Mouse (Mus musculus) liver, embryonic 14.5 days (tissue): ENCODE measurements at regions not wholly inside any gene's neighbourhood (a gene's known extent, or its start where the extent isn't known, plus 50 kb on each side); places are given as distances from the start of the nearest gene placed in this dataset.

Source experiments
- ATAC-seq: fragments of 200-750 bp; cut with Nextera tagmentation; 2 replicates; pipeline ENCODE4 v1.8.0; 2017; ENCODE audit warnings: moderate number of reproducible peaks, mild to moderate bottlenecking, moderate library complexity; ENCODE audit not compliant: insufficient read depth
- DNase-seq, 3 experiments: peaks; one replicate each; pipeline ENCODE4 v3.0.0-alpha.2; 2012 to 2013; ENCODE audit warnings: low read depth in 3 of 3, low spot score in 3 of 3
- H3K27ac ChIP-seq: fragments of 300-500 bp; sonication (generic); 2 replicates; pipeline ENCODE4 v1.5.1; 2014; ENCODE audit warnings: moderate library complexity, mild to moderate bottlenecking, control low read depth, inconsistent platforms
- H3K27me3 ChIP-seq: fragments of 300-500 bp; sonication (generic); 2 replicates; pipeline ENCODE4 v1.6.1; 2014; ENCODE audit warnings: mild to moderate bottlenecking, low read length, moderate library complexity; ENCODE audit not compliant: control insufficient read depth, insufficient read depth
- H3K36me3 ChIP-seq: fragments of 300-500 bp; sonication (generic); replicated peaks from 2 replicates; pipeline ENCODE4 v1.6.1; 2014; ENCODE audit warnings: low read depth; ENCODE audit not compliant: control insufficient read depth, insufficient read depth
- H3K4me1 ChIP-seq, 2 experiments: fragments of 200-500 bp in 1 of 2; fragments of 300-500 bp in 1 of 2; sonication (generic) in 1 of 2; replicated peaks; 2 replicates each; pipeline ENCODE4 v1.6.1; 2012 to 2014; ENCODE audit warnings: antibody characterized with exemption in 1 of 2, inconsistent platforms in 1 of 2, low read length in 1 of 2; ENCODE audit not compliant: control insufficient read depth in 2 of 2, insufficient read depth in 2 of 2
- H3K4me2 ChIP-seq: fragments of 300-500 bp; sonication (generic); 2 replicates; pipeline ENCODE4 v1.6.1; 2014; ENCODE audit warnings: low read depth, mild to moderate bottlenecking, control low read depth, moderate library complexity
- H3K4me3 ChIP-seq, 2 experiments: fragments of 200-500 bp in 1 of 2; fragments of 300-500 bp in 1 of 2; sonication (generic) in 1 of 2; 2 replicates each; pipeline ENCODE4 v1.5.1; 2012 to 2014; ENCODE audit warnings: low read depth in 2 of 2, low read length in 2 of 2, mild to moderate bottlenecking in 2 of 2, control low read depth in 1 of 2, inconsistent platforms in 1 of 2, moderate library complexity in 1 of 2; ENCODE audit not compliant: insufficient read depth in 1 of 2
- H3K9ac ChIP-seq: fragments of 300-500 bp; sonication (generic); replicated peaks from 2 replicates; pipeline ENCODE4 v1.6.1; 2014; ENCODE audit warnings: mild to moderate bottlenecking, control low read depth, moderate library complexity
- H3K9me3 ChIP-seq: fragments of 300-500 bp; sonication (generic); 2 replicates; pipeline ENCODE4 v1.6.1; 2016; ENCODE audit warnings: low read length, mixed read lengths; ENCODE audit not compliant: control insufficient read depth
- CTCF ChIP-seq: IDR thresholded peaks from 2 replicates; pipeline ENCODE4 v1.5.1; 2016; ENCODE audit warnings: antibody characterized with exemption, low read depth, control low read depth
- EP300 ChIP-seq: IDR thresholded peaks from 2 replicates; pipeline ENCODE4 v1.6.1; 2016; ENCODE audit warnings: antibody characterized with exemption, low read depth
- WGBS: fragments of 180-500 bp; shearing (Covaris S2); extraction: QIAGEN DNeasy Blood & Tissue Kit; methylation state at CpG from one replicate; pipeline ENCODE4 v1.1.7; 2014; ENCODE audit not compliant: insufficient replicate concordance; 5-methylcytosine and 5-hydroxymethylcytosine counted together

DNA sequence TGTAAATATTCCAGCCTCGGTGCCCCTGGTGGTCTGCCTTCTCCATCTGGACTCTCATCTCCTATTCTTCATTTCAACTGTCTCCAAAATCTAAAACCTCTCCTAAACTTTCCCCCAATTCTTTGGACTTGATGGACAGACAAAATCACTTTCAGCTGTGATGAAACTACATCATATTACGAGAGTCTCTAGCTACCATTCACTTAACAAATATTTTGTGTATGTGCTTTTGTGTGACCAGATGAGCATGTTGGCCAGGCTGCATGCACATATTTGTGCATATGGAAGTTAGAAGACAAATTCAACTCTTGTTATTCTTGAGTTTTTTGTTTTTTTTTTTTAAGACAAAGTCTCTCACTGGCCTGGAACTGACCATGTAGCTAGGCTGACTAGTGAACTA, 559.4 kb upstream of the Cdh11 start:
- ATAC-seq (no peak), DNase-seq (no peak)
- no peak overlapping the region for H3K27ac ChIP-seq
- H3K36me3 ChIP-seq, result no peaks in the 10 kb centered on the region
- H3K4me2 ChIP-seq, result no peak overlapping the region
- no peak overlapping the region for H3K9ac ChIP-seq
- H3K27me3 ChIP-seq, result no peaks in the 10 kb centered on the region
- TF ChIP-seq EP300 (no peak), CTCF (no peak)
- WGBS, result 62% methylated on average over 2 of the region's 2 CpGs
- no peaks in the 10 kb centered on the region for H3K4me1 ChIP-seq
- no peak overlapping the region for H3K4me3 ChIP-seq
- no peaks in the 10 kb centered on the region for H3K9me3 ChIP-seq

DNA sequence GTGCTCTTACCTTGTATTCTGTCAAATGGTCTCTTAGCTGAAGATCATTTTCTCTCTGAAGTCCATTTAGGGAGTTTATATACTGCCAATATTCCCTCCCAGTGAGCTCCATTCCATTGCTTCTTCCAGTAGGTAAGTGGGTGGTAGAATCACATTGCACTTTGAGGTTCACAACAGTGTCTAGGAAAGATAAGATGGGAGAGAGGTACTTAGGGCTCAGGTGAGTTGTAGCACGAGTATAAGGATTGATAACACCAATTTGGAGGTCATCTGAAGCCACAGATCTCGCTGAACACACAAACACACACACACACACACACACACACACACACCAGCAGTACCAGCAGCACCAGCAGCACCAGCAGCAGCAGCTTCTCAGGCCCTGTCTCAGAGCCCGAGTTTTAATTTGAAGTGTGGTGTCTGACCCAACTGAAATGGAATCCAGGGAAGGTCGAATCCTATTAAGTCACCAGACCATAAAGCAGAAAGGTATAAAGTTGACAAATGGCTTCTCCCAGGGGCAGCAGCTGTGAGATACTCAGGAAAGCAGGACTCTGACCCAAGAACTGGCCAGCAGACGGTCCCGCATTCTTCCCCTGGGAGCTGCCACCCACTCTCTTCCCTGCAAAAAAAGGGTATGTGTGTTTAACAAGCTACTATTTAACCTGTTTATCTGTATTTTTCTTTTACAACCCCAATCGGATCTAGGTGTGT, 561.9 kb upstream of the Cdh11 start:
- H3K27me3 ChIP-seq, result no peaks in the 10 kb centered on the region
- WGBS, result 53% methylated on average over 7 of the region's 7 CpGs
- H3K4me1 ChIP-seq, result no peaks in the 10 kb centered on the region
- no peak overlapping the region for H3K4me2 ChIP-seq
- H3K9me3 ChIP-seq, result no peaks in the 10 kb centered on the region
- H3K9ac ChIP-seq, result no peak overlapping the region
- TF ChIP-seq EP300 (no peak), CTCF (no peak)
- H3K36me3 ChIP-seq, result no peaks in the 10 kb centered on the region
- DNase-seq (no peak), ATAC-seq (no peak)
- H3K27ac ChIP-seq, result no peak overlapping the region
- no peak overlapping the region for H3K4me3 ChIP-seq

DNA sequence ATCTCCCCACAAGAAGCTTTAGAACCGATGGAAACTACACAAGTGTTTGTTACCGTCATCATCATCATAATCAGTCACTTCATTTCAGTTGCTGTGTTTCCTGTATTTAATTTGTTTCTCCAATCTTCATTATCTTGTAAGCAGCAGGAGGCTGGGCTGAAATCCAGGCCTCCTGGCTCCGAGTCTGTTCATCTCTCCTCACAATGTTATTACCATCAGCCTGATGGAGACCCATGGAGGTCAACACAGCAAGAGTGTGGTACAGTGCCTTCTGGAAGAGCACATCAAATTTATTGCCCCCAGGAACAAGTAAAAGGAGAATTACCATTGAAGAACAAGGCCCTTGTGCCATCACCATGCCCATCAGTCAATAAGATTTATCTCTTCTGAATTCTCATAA, 576.3 kb upstream of the Cdh11 start:
- WGBS, result 56% methylated on average over 3 of the region's 3 CpGs
- Histone ChIP-seq H3K9ac (no peak overlapping the region), H3K4me2 (no peak overlapping the region), H3K27ac (no peak overlapping the region), H3K4me3 (no peak overlapping the region), H3K36me3 (no peaks in the 10 kb centered on the region), H3K9me3 (no peaks in the 10 kb centered on the region), H3K27me3 (no peaks in the 10 kb centered on the region), H3K4me1 (no peaks in the 10 kb centered on the region)
- DNase-seq (no peak), ATAC-seq (no peak)
- TF ChIP-seq EP300 (no peak), CTCF (no peak)

DNA sequence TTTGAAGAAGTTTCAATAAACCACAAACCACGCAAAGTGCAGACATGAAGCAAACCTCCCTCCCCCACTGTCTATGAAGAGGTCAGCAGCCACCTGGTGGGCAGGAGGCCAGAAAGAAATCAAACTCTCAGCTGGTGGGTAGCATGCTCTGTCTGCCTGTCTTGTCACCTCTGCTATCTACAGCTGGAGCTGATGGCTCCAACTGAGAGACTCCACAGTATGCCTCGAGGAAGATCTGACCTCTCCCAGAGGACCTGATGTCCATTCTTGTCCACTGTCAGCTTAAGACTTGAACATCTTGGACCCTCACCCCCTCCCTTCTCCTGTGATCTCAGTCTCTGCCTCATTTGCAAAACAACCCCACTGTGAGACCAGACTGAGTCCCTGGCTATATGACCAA, 585.0 kb upstream of the Cdh11 start:
- Histone ChIP-seq H3K4me1 (no peaks in the 10 kb centered on the region), H3K36me3 (no peaks in the 10 kb centered on the region), H3K9me3 (no peaks in the 10 kb centered on the region), H3K27me3 (no peaks in the 10 kb centered on the region), H3K9ac (no peak overlapping the region), H3K4me2 (no peak overlapping the region), H3K27ac (no peak overlapping the region), H3K4me3 (no peak overlapping the region)
- 32% methylated on average over 2 of the region's 2 CpGs for whole genome bisulfite sequencing
- ATAC-seq (no peak), DNase-seq (no peak)
- TF ChIP-seq CTCF (no peak), EP300 (no peak)

DNA sequence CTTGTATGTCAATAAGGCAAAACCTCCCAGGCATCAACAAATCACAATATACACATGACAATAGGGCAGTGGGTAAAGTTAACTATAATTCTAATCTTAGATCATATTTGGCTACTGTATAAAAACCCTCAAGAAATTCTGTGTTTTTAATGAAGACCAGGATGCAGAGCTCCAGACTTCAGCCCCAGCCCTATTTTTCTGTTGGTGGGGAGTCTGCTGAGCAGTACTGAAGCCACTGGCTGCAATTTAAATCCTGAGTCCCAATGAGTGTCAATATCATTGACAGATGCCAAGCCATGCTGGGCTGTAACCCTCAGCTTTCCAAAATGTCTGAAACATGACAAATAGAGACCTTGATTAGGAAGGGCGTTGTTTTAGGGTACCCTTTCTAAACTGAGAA, 587.6 kb upstream of the Cdh11 start:
- Histone ChIP-seq H3K4me2 (no peak overlapping the region), H3K9me3 (no peaks in the 10 kb centered on the region), H3K9ac (no peak overlapping the region), H3K27ac (no peak overlapping the region), H3K4me1 (no peaks in the 10 kb centered on the region), H3K36me3 (no peaks in the 10 kb centered on the region), H3K27me3 (no peaks in the 10 kb centered on the region), H3K4me3 (no peak overlapping the region)
- WGBS, result 37% methylated on average over 1 of the region's 1 CpGs
- ATAC-seq (no peak), DNase-seq (no peak)
- no peak for TF ChIP-seq CTCF
- no peak for TF ChIP-seq EP300
